25 mouse cellular contexts compared by ENCODE assay signal in genomic region chr4:87061696-87062095, GRCm38 (mm10).
"Had no signal": no experiment of that assay in that cellular context is flagged by ENCODE, and none has a peak within 500 bp of the region (broad histone marks: within the 10 kb centered on the region; RNA-seq: fewer than 3 reads in every experiment).

No protein-coding gene starts in this region.

- H3K4me3 ChIP-seq: intestine, embryonic 15.5 days; kidney, embryonic 15.5 days; limb, embryonic 10.5 days; limb, embryonic 13.5 days; liver, embryonic 12.5 days; liver, embryonic 15.5 days; lung, embryonic 15.5 days; megakaryocyte, embryonic 14.5 days; midbrain, embryonic 10.5 days had no signal

- H3K36me3 ChIP-seq: intestine, embryonic 15.5 days; kidney, embryonic 15.5 days; limb, embryonic 10.5 days; limb, embryonic 13.5 days; liver, embryonic 12.5 days; liver, embryonic 15.5 days; lung, embryonic 15.5 days; midbrain, embryonic 10.5 days had no signal

- H3K4me2 ChIP-seq: intestine, embryonic 15.5 days; kidney, embryonic 15.5 days; limb, embryonic 13.5 days; liver, embryonic 12.5 days; liver, embryonic 15.5 days; lung, embryonic 15.5 days had no signal

- H3K9me3 ChIP-seq: intestine, embryonic 15.5 days; kidney, embryonic 15.5 days; limb, embryonic 10.5 days; limb, embryonic 13.5 days; liver, embryonic 12.5 days; liver, embryonic 15.5 days; lung, embryonic 15.5 days; megakaryocyte, embryonic 14.5 days; midbrain, embryonic 10.5 days had no signal

- H3K27me3 ChIP-seq: intestine, embryonic 15.5 days; kidney, embryonic 15.5 days; limb, embryonic 13.5 days; liver, embryonic 12.5 days; liver, embryonic 15.5 days; lung, embryonic 15.5 days; megakaryocyte, embryonic 14.5 days had no signal

- H3K9ac ChIP-seq: intestine, embryonic 15.5 days; kidney, embryonic 15.5 days; limb, embryonic 13.5 days; liver, embryonic 12.5 days; liver, embryonic 15.5 days; lung, embryonic 15.5 days had no signal

- DNase-seq: kidney, adult 11 months; kidney, adult 8-10 months; kidney, postnatal 10 days; kidney, postnatal 4 days; layer of hippocampus, postnatal 36 days; liver; lung, adult 18-20 months; lung, postnatal 10 days; lung, postnatal 36 days; right cerebral cortex, adult 18-20 months; right cerebral cortex, postnatal 14 days; right cerebral cortex, postnatal 4 days; thymus, adult 2 months; thymus, postnatal 14 days; thymus, postnatal 4 days had no signal

- H3K27ac ChIP-seq: intestine, embryonic 15.5 days; kidney, embryonic 15.5 days; limb, embryonic 10.5 days; limb, embryonic 13.5 days; liver, embryonic 12.5 days; liver, embryonic 15.5 days; lung, embryonic 15.5 days; midbrain, embryonic 10.5 days; stomach, postnatal 0 days had no signal

- H3K4me1 ChIP-seq: intestine, embryonic 15.5 days; kidney, embryonic 15.5 days; limb, embryonic 10.5 days; limb, embryonic 13.5 days; liver, embryonic 12.5 days; liver, embryonic 15.5 days; lung, embryonic 15.5 days; megakaryocyte, embryonic 14.5 days had no signal

- ATAC-seq: intestine, embryonic 15.5 days; liver, embryonic 12.5 days had no signal
